Mouse (Mus musculus): ENCODE measurements at regions not wholly inside any gene's neighbourhood (a gene's known extent, or its start where the extent isn't known, plus 50 kb on each side); places are given as distances from the start of the nearest gene placed in this dataset.

DNA sequence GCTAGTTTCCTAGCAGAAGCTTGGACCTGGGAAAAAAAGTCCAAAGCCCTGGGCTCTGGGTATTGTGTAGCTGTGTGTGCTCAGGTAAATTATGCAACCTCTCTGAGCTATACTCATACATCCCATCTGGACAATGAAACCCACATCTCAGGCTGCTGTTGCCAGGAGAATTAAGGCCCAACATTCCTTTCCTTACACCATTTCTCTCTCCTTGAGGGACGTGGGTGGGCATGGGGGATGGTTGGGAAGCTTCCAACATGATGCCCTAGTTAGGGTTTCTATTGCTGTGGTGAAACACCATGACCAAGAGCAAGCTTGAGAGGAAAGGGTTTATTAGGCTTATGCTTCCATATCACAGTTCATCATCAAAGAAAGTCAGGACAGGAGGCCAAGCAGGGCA, 99.1 kb upstream of the Fstl4 start:
- Histone ChIP-seq H3K36me3 (ENCODE audit: poor library complexity, severe bottlenecking) (no peaks in the 10 kb centered on the region), H3K4me3 (no peak overlapping the region), H3K9me3 (replicated peaks) (peaks cover 10% of the 10 kb centered on the region; the same call in 1 of the 2 replicates), H3K4me1 (peaks cover 21% of the 10 kb centered on the region), H3K27ac (no peak overlapping the region), H3K4me2 (no peak overlapping the region), H3K27me3 (peaks cover 3% of the 10 kb centered on the region; the same call in 1 of the 2 replicates), H3K9ac (no peak overlapping the region)
- WGBS: 65% methylated on average over 1 of the region's 1 CpGs
- no peak for ATAC-seq

GRCm38 (mm10) chr11:52675022-52675421, 89.4 kb upstream of the Fstl4 start:
- Histone ChIP-seq H3K4me1 (no peaks in the 10 kb centered on the region), H3K36me3 (ENCODE audit: poor library complexity, severe bottlenecking) (no peaks in the 10 kb centered on the region), H3K4me3 (no peak overlapping the region), H3K4me2 (no peak overlapping the region), H3K27me3 (no peaks in the 10 kb centered on the region), H3K27ac (no peak overlapping the region), H3K9me3 (replicated peaks) (no peaks in the 10 kb centered on the region), H3K9ac (no peak overlapping the region)
- WGBS: 82% methylated on average over 6 of the region's 6 CpGs
- no peak for ATAC-seq

DNA sequence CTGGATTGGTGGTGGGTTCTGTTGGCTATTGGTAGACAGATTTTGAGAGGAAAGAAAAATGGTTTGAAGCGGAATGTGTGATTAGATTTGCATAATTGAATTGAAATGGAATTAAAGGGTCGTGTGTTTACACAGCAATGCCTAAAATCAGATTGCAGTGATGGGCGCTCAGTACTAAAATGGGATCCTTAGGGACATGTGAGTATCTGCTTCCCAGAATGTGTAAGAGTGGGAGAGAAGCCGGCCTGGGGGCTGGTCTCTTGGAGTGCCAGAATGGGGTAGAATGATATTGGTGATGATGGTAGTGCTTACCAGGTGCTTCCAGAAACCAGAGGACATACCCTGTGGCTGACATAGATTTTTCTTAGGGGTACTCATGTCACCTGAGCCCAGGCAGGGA, 86.2 kb upstream of the Fstl4 start:
- no peak for ATAC-seq
- H3K4me3 ChIP-seq: no peak overlapping the region
- no peaks in the 10 kb centered on the region for H3K27me3 ChIP-seq
- no peak overlapping the region for H3K27ac ChIP-seq
- no peak overlapping the region for H3K9ac ChIP-seq
- 81% methylated on average over 4 of the region's 4 CpGs for WGBS
- peaks cover 5% of the 10 kb centered on the region; the same call in 1 of the 2 replicates for H3K9me3 ChIP-seq (replicated peaks)
- no peak overlapping the region for H3K4me2 ChIP-seq
- H3K4me1 ChIP-seq: no peaks in the 10 kb centered on the region
- H3K36me3 ChIP-seq (ENCODE audit: poor library complexity, severe bottlenecking): no peaks in the 10 kb centered on the region

- peak; percentile 63; the same call in 1 of the 2 replicates for ATAC-seq
- no peak overlapping the region for H3K9ac ChIP-seq
- H3K4me2 ChIP-seq: no peak overlapping the region
- 23% methylated on average over 2 of the region's 2 CpGs for WGBS
- no peak overlapping the region for H3K4me3 ChIP-seq
- H3K4me1 ChIP-seq: peaks cover 12% of the 10 kb centered on the region; the same call in 1 of the 2 replicates
- H3K27me3 ChIP-seq: no peaks in the 10 kb centered on the region
- peaks cover 5% of the 10 kb centered on the region; the same call in 1 of the 2 replicates for H3K9me3 ChIP-seq (replicated peaks)
- peak overlapping the region; percentile 58 for H3K27ac ChIP-seq
- H3K36me3 ChIP-seq (ENCODE audit: poor library complexity, severe bottlenecking): no peaks in the 10 kb centered on the region
Measured at GRCm38 (mm10) chr11:52685436-52685835, 79.0 kb upstream of the Fstl4 start.

GRCm38 (mm10) chr11:52692701-52693100, 71.7 kb upstream of the Fstl4 start:
- no peaks in the 10 kb centered on the region for H3K36me3 ChIP-seq (ENCODE audit: poor library complexity, severe bottlenecking)
- WGBS: 78% methylated on average over 3 of the region's 3 CpGs
- no peak overlapping the region for H3K4me3 ChIP-seq
- H3K4me2 ChIP-seq: no peak overlapping the region
- no peaks in the 10 kb centered on the region for H3K9me3 ChIP-seq (replicated peaks)
- no peaks in the 10 kb centered on the region for H3K4me1 ChIP-seq
- no peak for ATAC-seq
- no peak overlapping the region for H3K9ac ChIP-seq
- H3K27me3 ChIP-seq: no peaks in the 10 kb centered on the region
- H3K27ac ChIP-seq: no peak overlapping the region

GRCm38 (mm10) chr11:52701682-52702081, 62.8 kb upstream of the Fstl4 start:
- H3K4me3 ChIP-seq: no peak overlapping the region
- H3K4me1 ChIP-seq: no peaks in the 10 kb centered on the region
- no peak overlapping the region for H3K9ac ChIP-seq
- no peaks in the 10 kb centered on the region for H3K9me3 ChIP-seq (replicated peaks)
- 92% methylated on average over 10 of the region's 10 CpGs for WGBS
- no peaks in the 10 kb centered on the region for H3K27me3 ChIP-seq
- no peaks in the 10 kb centered on the region for H3K36me3 ChIP-seq (ENCODE audit: poor library complexity, severe bottlenecking)
- H3K4me2 ChIP-seq: no peak overlapping the region
- no peak for ATAC-seq
- H3K27ac ChIP-seq: no peak overlapping the region

GRCm38 (mm10) chr11:52703391-52703790, 61.0 kb upstream of the Fstl4 start:
- H3K4me3 ChIP-seq: no peak overlapping the region
- H3K4me1 ChIP-seq: no peaks in the 10 kb centered on the region
- no peaks in the 10 kb centered on the region for H3K27me3 ChIP-seq
- H3K27ac ChIP-seq: no peak overlapping the region
- 89% methylated on average over 4 of the region's 4 CpGs for WGBS
- H3K9me3 ChIP-seq (replicated peaks): no peaks in the 10 kb centered on the region
- no peaks in the 10 kb centered on the region for H3K36me3 ChIP-seq (ENCODE audit: poor library complexity, severe bottlenecking)
- no peak overlapping the region for H3K4me2 ChIP-seq
- ATAC-seq: no peak
- no peak overlapping the region for H3K9ac ChIP-seq

Data from forebrain, embryonic 13.5 days (tissue).